Mouse (Mus musculus): ENCODE measurements around the gene Zfp385a.

GRCm38 (mm10) chr15:103378665-103379356 is 38.9 kb upstream of the Zfp385a start:
- TF ChIP-seq CTCF (IDR thresholded peaks at IDR 0.05; ENCODE audit: low read depth), result no peak
- TF ChIP-seq EP300 (IDR thresholded peaks at IDR 0.05; ENCODE audit: low read depth), result no peak

Measured in heart, postnatal 0 days (tissue).